Mouse (Mus musculus): ENCODE data around the gene Eif4ebp2. TPM values are rescaled to one million over a fixed set of nuclear protein-coding genes. Genes with fewer than 3 reads are reported as not detected.

Gene Eif4ebp2
- polyA plus RNA-seq, 2 experiments = 42.7 to 55.4 TPM

- Histone ChIP-seq H3K4me1 (ENCODE audit: control insufficient read depth, insufficient read depth, low read length) (no peaks in the 10 kb centered on the region), H3K9me3 (ENCODE audit: control insufficient read depth, low read length) (no peaks in the 10 kb centered on the region), H3K27ac (replicated peaks; ENCODE audit: low read depth, low read length) (no peak overlapping the region), H3K4me3 (replicated peaks; ENCODE audit: low read length) (no peak overlapping the region), H3K36me3 (ENCODE audit: control insufficient read depth, insufficient read depth, low read length) (no peaks in the 10 kb centered on the region), H3K4me2 (replicated peaks; ENCODE audit: low read depth, low read length, severe bottlenecking) (no peak overlapping the region), H3K9ac (ENCODE audit: low read depth, low read length, severe bottlenecking) (no peak overlapping the region), H3K27me3 (ENCODE audit: control insufficient read depth, insufficient read depth, low read length) (peaks cover 10% of the 10 kb centered on the region; the same call in 1 of the 2 replicates)
- no peak for DNase-seq (ENCODE audit: low spot score)
- no peak for ATAC-seq (ENCODE audit: low FRiP score, low read depth)
- 33% methylated on average over 9 of the region's 9 CpGs for WGBS
- TF ChIP-seq POLR2A (IDR thresholded peaks at IDR 0.05; ENCODE audit: borderline replicate concordance, extremely low read depth, insufficient read depth, insufficient read length) = no peak
Observed at GRCm38 (mm10) chr10:61410193-61410592, 42.3 kb downstream of the Eif4ebp2 start.

GRCm38 (mm10) chr10:61409776-61410175 lies 42.7 kb downstream of the Eif4ebp2 start:
- H3K27ac ChIP-seq (replicated peaks; ENCODE audit: low read depth, low read length) = no peak overlapping the region
- H3K36me3 ChIP-seq (ENCODE audit: control insufficient read depth, insufficient read depth, low read length) = no peaks in the 10 kb centered on the region
- H3K4me2 ChIP-seq (replicated peaks; ENCODE audit: low read depth, low read length, severe bottlenecking) = no peak overlapping the region
- no peak for ATAC-seq (ENCODE audit: low FRiP score, low read depth)
- TF ChIP-seq POLR2A (IDR thresholded peaks at IDR 0.05; ENCODE audit: borderline replicate concordance, extremely low read depth, insufficient read depth, insufficient read length) = no peak
- 2% methylated on average over 4 of the region's 4 CpGs for WGBS
- no peaks in the 10 kb centered on the region for H3K4me1 ChIP-seq (ENCODE audit: control insufficient read depth, insufficient read depth, low read length)
- no peak for DNase-seq (ENCODE audit: low spot score)
- no peak overlapping the region for H3K9ac ChIP-seq (ENCODE audit: low read depth, low read length, severe bottlenecking)
- H3K27me3 ChIP-seq (ENCODE audit: control insufficient read depth, insufficient read depth, low read length) = peaks cover 8% of the 10 kb centered on the region; the same call in 1 of the 2 replicates
- no peak overlapping the region for H3K4me3 ChIP-seq (replicated peaks; ENCODE audit: low read length)
- H3K9me3 ChIP-seq (ENCODE audit: control insufficient read depth, low read length) = no peaks in the 10 kb centered on the region

- no peak overlapping the region for H3K4me3 ChIP-seq (replicated peaks; ENCODE audit: low read length)
- no peaks in the 10 kb centered on the region for H3K4me1 ChIP-seq (ENCODE audit: control insufficient read depth, insufficient read depth, low read length)
- 8% methylated on average over 10 of the region's 10 CpGs for WGBS
- TF ChIP-seq POLR2A (IDR thresholded peaks at IDR 0.05; ENCODE audit: borderline replicate concordance, extremely low read depth, insufficient read depth, insufficient read length) = no peak
- no peak for ATAC-seq (ENCODE audit: low FRiP score, low read depth)
- no peak for DNase-seq (ENCODE audit: low spot score)
- H3K9ac ChIP-seq (ENCODE audit: low read depth, low read length, severe bottlenecking) = no peak overlapping the region
- peaks cover 7% of the 10 kb centered on the region; the same call in 1 of the 2 replicates for H3K27me3 ChIP-seq (ENCODE audit: control insufficient read depth, insufficient read depth, low read length)
- H3K9me3 ChIP-seq (ENCODE audit: control insufficient read depth, low read length) = no peaks in the 10 kb centered on the region
- no peak overlapping the region for H3K4me2 ChIP-seq (replicated peaks; ENCODE audit: low read depth, low read length, severe bottlenecking)
- H3K36me3 ChIP-seq (ENCODE audit: control insufficient read depth, insufficient read depth, low read length) = no peaks in the 10 kb centered on the region
- no peak overlapping the region for H3K27ac ChIP-seq (replicated peaks; ENCODE audit: low read depth, low read length)
Observed at GRCm38 (mm10) chr10:61405958-61406357, 46.5 kb downstream of the Eif4ebp2 start.

- TF ChIP-seq POLR2A (IDR thresholded peaks at IDR 0.05; ENCODE audit: borderline replicate concordance, extremely low read depth, insufficient read depth, insufficient read length) = no peak
- no peak overlapping the region for H3K27ac ChIP-seq (replicated peaks; ENCODE audit: low read depth, low read length)
- no peaks in the 10 kb centered on the region for H3K9me3 ChIP-seq (ENCODE audit: control insufficient read depth, low read length)
- ATAC-seq (ENCODE audit: low FRiP score, low read depth) (no peak), DNase-seq (ENCODE audit: low spot score) (no peak)
- 92% methylated on average over 2 of the region's 2 CpGs for WGBS
- H3K4me2 ChIP-seq (replicated peaks; ENCODE audit: low read depth, low read length, severe bottlenecking) = no peak overlapping the region
- no peaks in the 10 kb centered on the region for H3K36me3 ChIP-seq (ENCODE audit: control insufficient read depth, insufficient read depth, low read length)
- H3K9ac ChIP-seq (ENCODE audit: low read depth, low read length, severe bottlenecking) = no peak overlapping the region
- H3K4me1 ChIP-seq (ENCODE audit: control insufficient read depth, insufficient read depth, low read length) = no peaks in the 10 kb centered on the region
- peaks cover 7% of the 10 kb centered on the region; the same call in 1 of the 2 replicates for H3K27me3 ChIP-seq (ENCODE audit: control insufficient read depth, insufficient read depth, low read length)
- H3K4me3 ChIP-seq (replicated peaks; ENCODE audit: low read length) = no peak overlapping the region
Observed at GRCm38 (mm10) chr10:61402911-61403310, 49.5 kb downstream of the Eif4ebp2 start.

GRCm38 (mm10) chr10:61402480-61402879 lies 50.0 kb downstream of the Eif4ebp2 start:
- Histone ChIP-seq H3K9me3 (ENCODE audit: control insufficient read depth, low read length) (no peaks in the 10 kb centered on the region), H3K36me3 (ENCODE audit: control insufficient read depth, insufficient read depth, low read length) (no peaks in the 10 kb centered on the region), H3K27ac (replicated peaks; ENCODE audit: low read depth, low read length) (no peak overlapping the region), H3K4me3 (replicated peaks; ENCODE audit: low read length) (no peak overlapping the region), H3K4me2 (replicated peaks; ENCODE audit: low read depth, low read length, severe bottlenecking) (no peak overlapping the region), H3K4me1 (ENCODE audit: control insufficient read depth, insufficient read depth, low read length) (no peaks in the 10 kb centered on the region), H3K9ac (ENCODE audit: low read depth, low read length, severe bottlenecking) (no peak overlapping the region), H3K27me3 (ENCODE audit: control insufficient read depth, insufficient read depth, low read length) (peaks cover 7% of the 10 kb centered on the region; the same call in 1 of the 2 replicates)
- DNase-seq (ENCODE audit: low spot score) (no peak), ATAC-seq (ENCODE audit: low FRiP score, low read depth) (no peak)
- no peak for TF ChIP-seq POLR2A (IDR thresholded peaks at IDR 0.05; ENCODE audit: borderline replicate concordance, extremely low read depth, insufficient read depth, insufficient read length)
- WGBS = 70% methylated on average over 5 of the region's 5 CpGs

- WGBS = 85% methylated on average over 5 of the region's 5 CpGs
- TF ChIP-seq POLR2A (IDR thresholded peaks at IDR 0.05; ENCODE audit: borderline replicate concordance, extremely low read depth, insufficient read depth, insufficient read length) = no peak
- Histone ChIP-seq H3K9ac (ENCODE audit: low read depth, low read length, severe bottlenecking) (no peak overlapping the region), H3K36me3 (ENCODE audit: control insufficient read depth, insufficient read depth, low read length) (no peaks in the 10 kb centered on the region), H3K4me1 (ENCODE audit: control insufficient read depth, insufficient read depth, low read length) (no peaks in the 10 kb centered on the region), H3K9me3 (ENCODE audit: control insufficient read depth, low read length) (no peaks in the 10 kb centered on the region), H3K27me3 (ENCODE audit: control insufficient read depth, insufficient read depth, low read length) (peaks cover 2% of the 10 kb centered on the region; the same call in 1 of the 2 replicates), H3K27ac (replicated peaks; ENCODE audit: low read depth, low read length) (no peak overlapping the region), H3K4me3 (replicated peaks; ENCODE audit: low read length) (no peak overlapping the region), H3K4me2 (replicated peaks; ENCODE audit: low read depth, low read length, severe bottlenecking) (no peak overlapping the region)
- no peak for DNase-seq (ENCODE audit: low spot score)
- ATAC-seq (ENCODE audit: low FRiP score, low read depth) = no peak
Observed at GRCm38 (mm10) chr10:61400407-61400806, 52.1 kb downstream of the Eif4ebp2 start.
